Mouse (Mus musculus): ENCODE measurements around the gene Gm8104.
"Not testable (repeated sequence)": the region's sequence is repeated elsewhere in the genome, so short reads cannot be mapped to it uniquely, and the experiment has no call there.

Gm8104 gene

DNA sequence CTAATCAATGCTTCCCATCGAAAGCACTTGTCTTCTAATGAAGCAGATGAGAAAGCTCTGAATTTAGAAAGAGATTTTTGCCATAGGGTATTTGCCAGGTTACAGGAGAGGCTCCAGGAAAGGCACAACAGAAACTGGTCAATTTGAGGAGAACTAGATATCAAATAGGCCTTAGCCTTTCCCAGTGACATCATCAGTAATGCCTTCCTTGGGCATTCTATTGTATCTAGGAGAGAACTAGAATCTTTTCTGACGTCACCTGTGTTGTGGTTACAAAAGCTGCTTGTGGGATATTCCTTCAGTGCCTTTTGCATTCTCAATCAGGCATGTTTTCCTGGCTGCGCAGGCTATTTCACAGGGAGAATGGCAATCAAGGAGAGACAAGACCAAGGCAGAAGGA, at the start of gene Gm8104:
TSS of gene Gm8104 (plus strand) at position 301 of the 400 bp plus-strand sequence.
- not testable (repeated sequence) for DNase-seq (ENCODE audit: low spot score in 2 of 2)

DNA sequence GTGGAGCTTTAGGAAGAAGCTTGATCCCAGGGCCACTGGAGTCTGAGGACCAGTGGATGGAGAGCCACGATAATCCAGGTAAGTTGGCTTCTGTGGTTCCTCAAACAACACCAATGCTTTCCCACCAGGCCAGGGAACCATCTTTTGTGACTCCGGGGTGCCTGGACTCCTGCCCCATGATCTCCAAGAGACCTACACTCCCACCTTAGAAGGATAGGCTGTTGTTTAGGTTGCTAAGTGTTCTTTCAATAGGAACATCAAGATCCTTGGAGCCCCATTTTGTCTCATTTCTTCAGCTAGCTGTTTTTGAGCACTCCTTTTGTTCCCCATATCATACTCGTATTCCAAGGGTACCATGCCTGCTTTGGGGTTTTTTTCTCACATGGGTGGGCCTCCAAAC, 42.3 kb upstream of the Gm8104 start:
- DNase-seq (ENCODE audit: low spot score in 2 of 2): not testable (repeated sequence)

DNA sequence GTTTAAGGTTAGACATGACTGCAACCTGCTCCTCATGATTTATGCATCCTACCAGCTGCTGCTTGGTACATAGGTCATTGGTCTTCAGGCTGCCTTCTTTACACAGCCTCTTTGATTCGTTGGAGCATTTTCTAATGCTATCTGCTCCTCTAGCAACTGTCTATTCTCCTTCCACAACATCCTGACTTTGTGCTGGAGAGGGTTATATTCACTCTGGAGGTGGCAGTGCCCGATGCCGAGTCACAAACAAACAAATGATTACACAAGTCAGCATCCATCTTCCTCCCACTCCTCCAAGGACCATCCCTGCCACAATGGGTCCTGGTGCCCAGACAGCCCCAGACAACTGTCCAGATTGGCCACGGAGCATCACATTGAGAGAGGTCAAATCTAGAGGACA, 40.2 kb upstream of the Gm8104 start:
- DNase-seq (ENCODE audit: low spot score in 2 of 2): not testable (repeated sequence)

DNA sequence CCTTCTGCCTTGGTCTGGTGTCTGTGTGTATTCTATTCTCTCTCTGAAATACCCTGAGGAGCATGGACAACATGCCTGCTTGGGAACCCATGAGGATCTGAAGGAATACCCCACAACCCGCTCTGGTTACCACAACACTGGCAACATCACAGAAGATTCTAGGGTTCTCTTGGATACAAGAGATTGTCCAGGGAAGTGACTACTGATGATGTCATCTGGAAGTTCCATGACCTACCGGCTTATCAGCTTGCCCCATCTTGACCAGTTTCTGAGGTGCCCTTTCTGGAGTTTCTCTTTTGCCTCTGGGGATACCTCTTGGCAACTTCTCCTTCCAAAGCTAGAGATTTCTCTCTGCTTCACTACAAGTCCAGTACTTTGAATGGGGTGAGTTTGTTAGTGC, 23.9 kb upstream of the Gm8104 start, which contains the start of gene Gm8094:
TSS of gene Gm8094 (minus strand) at position 101 of the 400 bp plus-strand sequence.
- not testable (repeated sequence) for DNase-seq (ENCODE audit: low spot score in 2 of 2)

DNA sequence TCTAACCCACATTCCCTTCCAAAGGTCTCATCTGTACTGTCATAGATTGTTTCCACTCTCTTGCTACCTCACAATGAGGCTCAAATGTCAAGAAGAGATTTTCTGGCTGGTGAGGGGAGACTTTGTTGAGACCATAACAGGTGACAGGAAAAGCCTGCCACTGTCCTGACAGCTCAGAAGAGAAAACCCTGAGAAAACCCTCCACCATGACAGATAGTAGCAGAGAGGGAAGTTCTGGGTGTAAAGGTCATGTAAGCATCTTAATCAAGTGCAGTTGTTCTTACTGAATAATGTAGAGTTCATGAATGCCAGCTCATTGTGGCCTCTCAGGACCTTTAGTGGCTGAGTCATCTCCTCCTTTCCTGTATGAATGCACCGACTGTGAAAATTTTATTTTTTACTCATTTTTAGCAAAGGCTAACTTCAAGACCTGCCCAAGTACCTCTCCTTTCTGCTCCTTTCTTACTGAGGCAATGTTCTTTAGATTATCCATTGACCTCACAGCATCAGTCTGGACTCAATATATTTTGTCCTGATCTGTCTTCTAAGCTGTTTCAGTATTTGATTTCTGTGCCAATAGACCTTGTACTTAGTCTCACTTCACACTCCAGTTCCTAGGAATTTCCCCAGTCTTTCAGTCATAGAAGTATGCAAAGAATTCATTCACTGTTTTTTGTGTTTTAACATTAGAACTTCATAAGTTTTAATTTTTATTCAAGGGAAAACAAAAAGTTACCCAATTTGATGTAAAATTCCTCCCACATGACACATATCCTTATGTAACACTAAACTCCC, 15.3 kb upstream of the Gm8104 start:
- DNase-seq (ENCODE audit: low spot score in 2 of 2): peak in 1 of 2 experiments; percentile 5

DNA sequence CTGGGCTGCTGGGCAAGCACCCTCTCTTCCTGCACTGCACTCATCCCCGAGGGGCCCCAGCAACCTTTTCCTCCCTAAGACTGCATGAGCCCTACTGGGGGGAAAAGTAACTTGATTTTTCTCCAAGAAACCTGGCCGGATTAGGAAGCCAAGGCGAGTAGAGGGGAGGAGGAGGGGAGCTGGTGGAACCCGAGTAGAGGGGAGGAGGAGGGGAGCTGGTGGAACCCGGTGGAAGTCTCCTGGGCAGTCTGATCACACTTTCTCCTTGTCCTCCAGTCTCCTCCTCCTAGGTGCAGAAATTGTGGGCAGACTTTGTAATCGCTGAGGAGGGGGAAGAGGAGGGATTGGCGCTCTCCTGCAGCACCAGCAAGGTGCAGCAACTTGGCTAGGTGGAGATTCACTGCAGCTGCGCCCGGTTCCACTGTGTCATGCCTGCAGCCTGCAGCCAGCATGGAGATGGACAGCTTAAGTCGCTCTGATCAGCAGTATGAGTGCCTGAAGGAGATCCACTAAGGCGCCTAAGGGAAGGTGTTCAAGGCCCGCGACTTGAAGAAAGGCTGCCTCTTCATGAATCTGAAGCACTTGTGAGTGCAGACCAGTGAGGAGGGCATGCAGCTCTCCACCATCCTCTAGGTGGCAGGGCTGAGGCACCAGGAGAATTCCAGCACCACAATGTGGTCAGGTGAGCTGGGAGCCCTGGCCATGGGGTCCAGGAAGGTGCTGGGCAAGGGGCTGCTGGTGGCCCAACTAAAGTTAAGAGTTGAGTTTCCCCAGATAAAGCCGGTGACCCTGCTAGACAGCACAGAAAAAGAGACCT, 11.1 kb upstream of the Gm8104 start:
- not testable (repeated sequence) for DNase-seq (ENCODE audit: low spot score in 2 of 2)

DNA sequence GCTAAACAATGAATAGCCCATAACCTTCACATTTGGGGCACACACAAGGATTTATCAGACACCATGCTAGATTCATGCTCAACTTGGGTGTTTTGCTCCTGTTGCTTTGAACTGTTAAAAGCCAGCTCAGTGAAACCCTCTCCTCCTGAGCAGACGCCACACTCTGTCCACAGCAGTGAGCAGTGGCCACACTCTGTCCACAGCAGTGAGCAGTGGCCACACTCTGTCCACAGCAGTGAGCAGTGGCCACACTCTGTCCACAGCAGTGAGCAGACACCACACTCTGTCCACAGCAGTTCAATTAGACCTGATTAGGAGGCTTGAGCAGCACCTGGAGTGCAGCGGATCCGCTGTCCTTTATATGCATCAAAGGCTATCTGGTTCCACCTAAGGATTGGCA, 19.3 kb downstream of the Gm8104 start:
- DNase-seq (ENCODE audit: low spot score in 2 of 2): not testable (repeated sequence)

DNA sequence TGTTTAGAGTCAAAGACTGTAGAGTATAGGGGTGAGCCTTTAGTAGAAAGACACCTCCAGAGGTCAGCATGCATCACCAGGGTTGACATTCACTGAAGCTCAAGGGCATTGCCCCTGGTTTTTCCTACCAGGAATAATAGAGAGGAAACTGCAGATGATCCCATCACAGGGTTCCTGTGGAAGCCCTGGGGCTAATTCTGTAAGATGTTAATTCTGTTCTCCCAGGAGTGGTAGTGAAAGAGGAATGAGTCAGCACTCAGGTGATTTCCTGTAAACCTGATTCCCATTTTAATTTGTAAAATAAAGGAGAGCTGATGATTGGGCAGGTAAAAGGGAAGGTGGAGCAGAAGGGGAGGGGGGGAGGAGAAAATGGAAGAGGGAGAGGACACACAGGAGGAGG, 25.9 kb downstream of the Gm8104 start:
- not testable (repeated sequence) for DNase-seq (ENCODE audit: low spot score in 2 of 2)
